Mouse (Mus musculus): ENCODE data around the gene Akap8.
A peak's percentile ranks its signal among the peaks of the same experiment; 100 is the strongest.

The Akap8 gene

DNA sequence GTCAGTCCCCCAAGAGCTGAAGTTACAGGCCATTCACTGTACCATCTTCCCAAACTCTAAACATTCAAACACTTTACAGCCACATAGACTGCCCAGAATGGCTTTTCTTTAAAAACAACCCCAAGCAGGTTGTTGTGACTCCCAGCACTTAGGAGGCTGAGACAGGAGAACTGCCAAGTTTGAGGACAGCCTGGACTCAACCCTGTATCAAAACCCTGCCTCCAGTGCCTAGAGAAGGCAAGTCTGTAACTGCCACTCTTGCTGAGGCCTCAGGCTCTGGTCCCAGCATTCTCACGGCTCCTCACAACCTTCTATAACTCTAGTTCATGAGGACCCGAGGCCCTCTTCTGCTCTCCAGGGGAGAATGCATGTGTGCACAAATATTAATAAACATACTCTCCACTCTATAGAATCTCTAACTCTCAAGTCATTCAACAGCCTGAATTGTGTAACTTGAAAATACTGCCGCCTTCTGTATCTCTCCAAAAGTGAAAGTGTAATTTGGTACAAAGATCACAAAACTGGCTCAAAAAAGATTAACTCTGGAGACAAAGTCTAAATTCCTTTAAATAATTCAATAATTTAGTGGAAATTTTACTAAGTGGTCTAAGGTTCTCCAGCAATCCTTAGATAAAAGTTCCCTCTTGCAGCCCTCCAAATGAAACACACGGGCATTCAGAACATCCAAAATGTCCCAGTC, 39.3 kb downstream of the Akap8 start:
- DNase-seq, result no peak

DNA sequence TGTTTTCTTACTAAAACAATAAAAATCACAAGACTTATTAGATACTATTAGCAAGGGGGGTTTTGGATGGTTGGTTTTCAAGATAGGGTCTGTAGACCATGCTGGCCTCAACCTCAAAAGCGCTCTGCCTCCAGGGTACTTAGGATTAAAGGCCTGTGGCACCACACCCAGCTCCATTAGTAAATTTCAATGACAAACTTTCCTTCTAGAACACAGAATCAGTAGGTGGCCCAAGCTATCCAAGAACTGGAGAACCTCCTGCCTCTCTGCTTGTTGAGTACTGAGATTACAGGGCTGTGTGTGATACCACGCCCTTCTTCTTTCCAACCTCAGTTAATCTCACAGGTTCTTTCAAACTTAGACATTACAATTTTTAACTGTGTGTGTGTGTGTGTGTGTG, 39.9 kb downstream of the Akap8 start:
- no peak for DNase-seq

DNA sequence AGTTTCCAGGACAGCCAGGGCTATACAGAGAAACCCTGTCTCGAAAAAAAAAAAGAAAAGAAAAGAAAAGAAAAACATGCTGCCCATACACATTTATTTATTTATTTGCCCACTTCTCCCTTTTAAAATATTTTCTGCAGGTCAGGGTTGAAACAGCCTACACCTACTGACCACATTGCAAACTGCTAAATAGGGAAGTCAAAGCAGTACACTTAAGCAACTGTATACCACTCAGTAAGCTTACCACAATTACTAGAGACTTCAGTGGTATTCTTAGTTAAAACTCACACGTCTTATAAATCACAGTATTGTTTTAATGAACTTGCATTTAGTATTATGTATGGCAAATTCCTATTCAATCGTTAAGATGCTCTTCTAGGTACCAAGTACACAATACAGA, 40.5 kb downstream of the Akap8 start:
- DNase-seq, result no peak

DNA sequence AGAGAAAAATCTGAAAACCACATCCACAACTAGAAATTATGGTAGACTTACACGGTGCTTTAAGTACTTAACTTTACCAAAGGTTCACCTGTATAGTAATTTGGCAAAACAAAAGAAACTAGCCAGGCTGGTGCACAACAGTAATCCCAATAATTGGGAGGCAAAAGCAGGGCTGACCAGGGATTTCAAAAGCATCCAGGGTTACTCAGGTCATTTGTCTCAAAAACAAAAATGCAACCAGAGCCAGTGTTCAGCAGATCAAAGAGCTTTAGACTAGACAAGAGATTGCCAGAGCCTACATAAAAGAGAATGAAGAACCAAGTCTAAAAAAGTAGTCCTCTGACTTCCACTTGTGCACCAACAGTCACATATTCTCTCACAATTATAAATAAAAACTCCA, 43.8 kb downstream of the Akap8 start:
- no peak for DNase-seq

DNA sequence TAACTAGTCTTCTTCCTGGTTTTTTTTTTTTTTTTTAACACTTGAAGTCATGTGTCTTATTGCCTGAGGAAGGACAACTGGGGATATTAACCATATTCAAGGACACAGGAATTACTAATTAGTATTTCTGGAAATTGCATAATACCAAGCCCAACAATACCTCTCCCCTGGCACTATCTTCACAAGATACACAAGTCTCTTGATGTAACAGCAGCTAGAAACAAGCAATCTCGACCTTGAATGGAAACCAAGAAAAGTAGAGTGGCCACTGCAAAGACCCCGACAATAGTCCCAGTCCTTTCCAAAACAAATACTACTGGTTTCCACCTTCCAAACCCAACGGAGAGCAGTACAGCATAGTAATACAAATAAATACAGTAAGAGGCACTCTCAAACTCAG, 45.5 kb downstream of the Akap8 start:
- no peak for DNase-seq

DNA sequence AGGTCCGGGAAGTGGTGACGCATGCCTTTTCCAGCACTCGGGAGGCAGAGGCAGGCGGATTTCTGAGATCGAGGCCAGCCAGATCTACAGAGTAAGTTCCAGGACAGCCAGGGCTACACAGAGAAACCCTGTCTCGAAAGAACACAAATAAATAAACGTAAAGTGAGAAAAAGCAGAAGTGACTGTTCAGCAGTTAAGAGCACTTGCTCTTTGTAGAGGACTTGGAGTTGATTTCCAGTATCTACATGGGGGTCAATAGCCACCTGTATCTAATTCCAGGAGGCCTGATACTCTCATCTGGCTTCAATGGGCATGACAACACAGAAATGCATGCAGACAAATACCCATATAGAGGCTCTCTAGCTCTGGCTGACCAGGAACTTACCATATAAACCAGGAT, 51.9 kb downstream of the Akap8 start:
- DNase-seq, result no peak

DNA sequence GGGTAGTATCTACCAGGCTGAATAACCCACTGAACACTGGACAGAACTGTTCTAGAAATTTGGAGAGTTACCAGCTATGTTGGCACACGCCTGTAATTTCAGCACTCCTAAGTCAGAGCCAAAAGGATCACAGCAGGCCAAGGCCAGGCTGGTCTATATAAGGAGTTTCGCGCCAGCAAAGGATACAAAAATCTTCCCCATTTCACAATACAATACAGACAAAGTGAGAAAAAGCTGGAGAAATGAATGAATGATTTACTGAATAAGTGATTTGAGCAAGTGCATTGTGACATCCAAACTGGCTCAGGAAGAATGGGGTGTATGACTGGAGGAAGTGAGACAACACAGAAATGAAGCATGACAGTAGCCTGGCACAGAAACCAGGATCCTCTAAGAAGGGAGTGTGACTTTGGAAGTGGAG, 52.5 kb downstream of the Akap8 start:
- peak; percentile 5 for DNase-seq

DNA sequence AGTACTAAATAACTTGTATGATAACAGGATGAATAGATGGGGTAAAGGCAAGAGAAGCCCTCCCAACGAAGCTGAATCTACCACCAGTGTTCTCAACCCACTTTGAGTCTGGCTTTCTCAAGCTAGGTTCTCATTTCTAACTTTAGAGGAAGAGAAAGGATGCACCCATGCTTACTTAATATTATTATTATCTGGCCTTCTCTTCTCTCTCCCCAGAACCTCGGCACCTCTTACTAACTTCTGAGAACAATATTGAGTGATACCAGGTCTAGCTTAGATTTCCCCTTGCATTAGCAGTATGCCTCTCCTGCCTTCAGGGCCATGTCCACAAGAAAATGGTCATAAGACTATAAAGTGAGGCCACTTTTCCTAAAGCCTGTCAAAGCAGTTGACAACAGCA, 52.9 kb downstream of the Akap8 start:
- no peak for DNase-seq

DNA sequence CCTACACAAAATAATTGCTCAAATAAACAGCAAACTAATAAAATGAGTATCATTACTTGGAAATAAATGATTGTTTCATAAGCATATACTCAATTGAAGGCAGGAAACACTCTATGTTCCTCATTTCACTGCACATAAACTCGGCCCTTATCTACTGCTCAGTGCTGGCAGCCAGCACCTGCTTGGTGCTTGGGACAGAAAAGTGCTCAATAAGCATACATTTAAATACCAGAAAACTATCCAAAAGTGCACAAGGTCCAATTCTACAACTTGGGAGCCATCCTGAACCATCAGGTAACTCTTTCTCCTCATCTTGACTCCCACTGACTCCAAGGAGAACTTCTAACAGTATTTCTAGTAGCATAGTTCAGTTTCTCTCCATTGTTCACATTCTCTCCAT, 53.4 kb downstream of the Akap8 start:
- no peak for DNase-seq

DNA sequence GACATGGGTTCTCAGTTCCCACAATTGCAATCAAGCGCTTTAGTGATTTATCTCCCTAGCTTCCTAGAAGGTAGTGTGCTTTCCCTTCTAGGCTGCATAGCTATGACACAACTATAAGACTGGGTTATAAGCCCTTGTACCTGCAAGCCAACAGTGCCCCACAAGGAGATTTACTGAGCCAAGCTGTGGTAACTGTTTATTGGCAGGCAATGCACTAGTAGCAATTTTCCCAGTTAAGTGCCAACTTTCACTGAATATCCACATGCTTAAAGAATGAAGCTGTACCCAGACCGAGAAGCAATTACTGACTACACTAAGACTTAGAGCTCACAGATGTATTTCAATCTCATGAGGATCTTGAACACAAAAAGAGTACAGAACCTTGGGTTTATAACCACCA, 57.4 kb downstream of the Akap8 start:
- DNase-seq, result no peak

DNA sequence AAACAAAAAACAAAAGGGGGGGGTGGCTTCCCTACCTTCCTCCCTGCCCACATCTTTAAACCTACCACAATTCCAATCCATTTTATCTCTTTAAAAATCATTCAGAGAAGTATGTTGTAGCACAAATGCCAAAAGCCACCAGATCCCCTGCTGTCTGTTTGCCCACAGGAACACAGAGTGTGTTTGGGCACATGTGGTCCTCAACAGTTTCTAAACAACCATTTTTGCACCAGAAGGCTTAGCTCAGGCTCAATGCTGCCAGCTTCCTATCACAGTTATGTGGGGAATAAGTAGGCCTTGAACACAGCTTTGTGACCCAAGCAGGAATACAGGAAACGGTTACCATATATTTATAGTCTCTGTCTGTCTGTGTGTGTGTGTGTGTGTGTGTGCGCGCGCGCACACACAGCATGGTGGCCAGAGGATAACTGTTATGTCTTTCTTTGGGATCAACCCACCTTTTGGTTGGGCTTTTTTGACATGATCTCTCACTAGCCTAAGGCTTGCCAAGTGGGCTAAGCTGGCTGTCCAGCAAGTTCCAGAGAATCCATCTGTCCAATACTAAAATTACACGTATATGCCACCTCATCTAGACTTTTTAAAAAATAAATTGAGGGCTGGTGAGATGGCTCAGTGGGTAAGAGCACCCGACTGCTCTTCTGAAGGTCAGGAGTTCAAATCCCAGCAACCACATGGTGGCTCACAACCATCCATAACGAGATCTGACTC, 58.0 kb downstream of the Akap8 start:
- DNase-seq, result no peak

DNA sequence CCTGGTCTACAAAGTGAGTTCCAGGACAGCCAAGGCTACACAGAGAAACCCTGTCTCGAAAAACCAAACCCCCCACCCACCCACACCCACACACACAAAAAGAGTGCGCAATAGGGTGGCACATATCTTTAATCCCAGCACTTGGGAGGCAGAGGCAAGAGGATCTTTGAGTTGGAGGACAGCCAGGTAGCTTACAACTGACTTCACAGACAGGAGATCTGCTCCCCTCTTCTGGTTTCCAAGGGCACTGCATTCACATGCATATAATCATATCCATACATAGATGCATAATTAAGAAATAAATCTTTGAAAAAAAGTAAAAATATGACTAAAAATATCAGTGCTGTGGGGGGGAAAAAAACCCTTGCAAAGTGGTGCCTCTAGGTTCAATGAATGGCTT, 62.2 kb downstream of the Akap8 start:
- DNase-seq, result no peak

DNA sequence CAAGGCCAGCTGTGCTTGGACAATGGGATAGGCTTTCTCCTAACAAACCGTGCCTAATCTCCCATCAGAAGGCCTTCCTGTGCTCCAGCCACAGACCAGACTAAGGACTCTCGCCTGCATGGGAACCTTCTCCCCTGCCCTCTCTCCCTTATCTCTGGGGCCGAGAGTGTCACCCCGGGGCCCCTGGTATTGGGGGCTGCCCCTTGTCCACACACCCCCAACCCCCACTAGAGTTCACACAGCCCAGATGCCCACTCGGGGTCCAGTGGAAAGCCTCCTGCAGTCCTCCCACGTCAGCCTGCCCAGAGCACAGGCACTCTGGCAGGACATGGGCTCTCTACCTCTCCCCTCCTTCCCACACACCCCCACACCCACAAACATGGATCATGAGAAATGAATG, 63.1 kb downstream of the Akap8 start:
- no peak for DNase-seq

DNA sequence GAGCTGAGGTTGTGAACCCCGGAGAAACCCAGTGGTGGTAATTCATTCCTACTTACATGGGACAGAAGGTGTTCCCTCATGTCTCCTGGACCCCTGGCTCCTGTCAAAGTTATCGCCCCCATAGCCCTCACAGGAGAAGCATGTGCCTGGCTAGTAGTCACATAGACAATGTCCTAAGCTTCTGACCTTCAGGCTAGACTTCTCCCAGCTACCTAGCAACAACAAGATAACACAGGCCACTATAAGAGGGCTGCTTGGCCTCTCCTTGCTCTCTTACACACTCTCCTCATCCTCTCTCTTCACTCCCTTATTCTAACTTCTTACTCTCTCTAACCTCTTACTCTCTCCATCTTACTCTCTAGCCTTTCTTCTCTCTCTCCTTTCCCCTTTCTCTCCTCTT, 63.6 kb downstream of the Akap8 start:
- no peak for DNase-seq

DNA sequence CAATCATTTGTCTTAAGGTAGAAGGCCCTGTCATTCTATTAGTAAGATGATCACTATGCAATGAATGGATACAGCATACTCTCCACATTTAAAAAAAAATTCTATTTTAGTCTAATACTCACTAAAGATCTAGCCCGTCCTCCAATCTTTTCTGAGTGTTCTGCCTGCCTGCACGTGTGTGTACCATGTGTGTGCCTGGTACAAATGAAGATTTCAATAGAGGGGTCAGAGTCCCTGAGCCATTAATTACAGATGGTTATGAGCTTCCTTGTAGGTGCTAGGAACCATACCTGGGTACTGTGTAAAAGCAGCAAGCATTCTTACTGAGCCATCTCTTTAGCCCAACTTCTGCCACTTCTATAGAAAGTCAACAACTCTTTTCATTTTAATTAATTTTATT, 64.1 kb downstream of the Akap8 start:
- DNase-seq, result no peak

All from lung, postnatal 10 days (tissue).